Mouse (Mus musculus): ENCODE data around the gene Btf3.

Btf3 gene

DNA sequence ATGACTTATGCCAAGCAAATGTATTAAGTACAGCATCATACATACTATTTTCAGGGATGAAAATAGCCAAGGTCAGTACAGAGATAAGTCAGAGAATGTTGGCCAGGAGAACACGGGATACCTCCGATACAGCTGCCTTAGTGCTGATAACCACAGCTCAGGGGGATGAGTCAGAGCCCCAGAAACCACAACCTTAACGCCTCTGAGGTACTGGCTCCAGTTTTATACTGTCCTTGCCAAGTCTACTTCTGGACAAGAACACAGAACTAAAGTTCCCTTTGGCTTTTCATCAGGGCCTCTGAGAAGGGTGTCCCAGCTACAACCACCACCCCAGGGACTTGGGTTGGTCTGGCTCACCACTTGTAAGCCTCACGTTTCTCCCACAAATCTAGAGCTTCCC is 41.2 kb downstream of the Btf3 start:
- no peak for DNase-seq

DNA sequence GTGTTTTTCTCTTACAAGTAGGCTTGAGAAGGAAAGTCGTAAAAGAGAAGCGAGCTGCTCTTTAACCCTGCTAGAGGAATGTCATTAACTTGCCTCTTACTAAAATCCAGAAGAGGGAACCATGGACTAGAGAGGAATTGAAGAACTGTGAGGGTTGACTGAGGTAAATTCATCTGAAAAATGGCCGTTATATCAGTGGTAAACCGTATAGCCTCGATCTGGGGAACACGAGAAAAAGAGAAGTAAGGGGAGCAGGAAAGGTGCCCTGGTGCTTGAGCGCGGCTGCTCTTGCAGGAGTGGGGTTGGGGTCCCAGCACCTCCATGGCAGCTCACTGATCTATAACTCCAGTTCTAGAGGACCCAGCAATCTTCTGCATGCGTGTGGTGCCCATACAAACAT is 42.8 kb downstream of the Btf3 start:
- no peak for DNase-seq

DNA sequence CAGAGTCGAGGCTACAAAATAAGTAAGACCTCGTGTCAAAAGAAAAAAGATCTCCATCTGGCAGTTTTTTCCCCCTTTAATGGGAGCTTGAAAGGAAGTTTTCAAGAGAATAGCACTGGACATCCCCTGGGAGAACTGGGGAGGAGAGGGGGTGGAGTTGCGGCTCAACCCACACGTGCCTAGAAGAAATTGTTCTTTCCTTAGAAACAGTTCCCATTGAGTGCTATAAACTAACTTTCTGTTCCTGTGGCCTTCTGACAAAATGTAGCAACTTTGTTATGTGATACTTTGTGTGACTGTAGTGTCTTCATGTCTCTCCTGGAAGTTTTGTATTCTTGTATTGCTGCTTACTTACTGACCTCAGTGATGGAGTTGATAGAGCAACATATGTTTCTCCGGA is 52.7 kb downstream of the Btf3 start:
- peak in 1 of 2 experiments; percentile 3 for DNase-seq

DNA sequence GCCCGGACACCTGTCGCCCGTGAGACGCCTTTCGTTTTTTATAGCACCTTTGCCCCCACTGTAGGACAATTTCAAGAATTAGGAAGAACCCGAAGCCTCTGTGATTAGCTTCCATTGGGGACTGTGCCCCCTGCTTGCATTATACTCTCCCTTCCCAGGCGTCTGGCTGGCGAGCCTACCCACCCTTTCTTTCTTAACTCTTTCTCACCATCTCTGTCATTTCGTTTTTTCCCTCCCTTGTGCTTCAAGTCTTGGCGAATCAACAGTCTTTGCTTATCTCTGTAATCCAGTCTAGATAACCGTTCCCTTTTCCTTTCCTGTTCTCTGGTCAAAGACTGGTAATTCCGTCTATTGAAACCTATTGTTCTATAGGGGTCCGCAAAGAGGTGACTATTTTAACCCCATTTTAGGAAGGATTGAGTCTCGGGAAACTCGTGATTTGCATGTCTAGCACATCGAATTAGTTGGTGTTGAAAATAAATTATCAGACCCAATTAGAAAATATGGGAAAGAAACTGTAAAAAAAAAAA is 53.3 kb downstream of the Btf3 start:
- no peak for DNase-seq

DNA sequence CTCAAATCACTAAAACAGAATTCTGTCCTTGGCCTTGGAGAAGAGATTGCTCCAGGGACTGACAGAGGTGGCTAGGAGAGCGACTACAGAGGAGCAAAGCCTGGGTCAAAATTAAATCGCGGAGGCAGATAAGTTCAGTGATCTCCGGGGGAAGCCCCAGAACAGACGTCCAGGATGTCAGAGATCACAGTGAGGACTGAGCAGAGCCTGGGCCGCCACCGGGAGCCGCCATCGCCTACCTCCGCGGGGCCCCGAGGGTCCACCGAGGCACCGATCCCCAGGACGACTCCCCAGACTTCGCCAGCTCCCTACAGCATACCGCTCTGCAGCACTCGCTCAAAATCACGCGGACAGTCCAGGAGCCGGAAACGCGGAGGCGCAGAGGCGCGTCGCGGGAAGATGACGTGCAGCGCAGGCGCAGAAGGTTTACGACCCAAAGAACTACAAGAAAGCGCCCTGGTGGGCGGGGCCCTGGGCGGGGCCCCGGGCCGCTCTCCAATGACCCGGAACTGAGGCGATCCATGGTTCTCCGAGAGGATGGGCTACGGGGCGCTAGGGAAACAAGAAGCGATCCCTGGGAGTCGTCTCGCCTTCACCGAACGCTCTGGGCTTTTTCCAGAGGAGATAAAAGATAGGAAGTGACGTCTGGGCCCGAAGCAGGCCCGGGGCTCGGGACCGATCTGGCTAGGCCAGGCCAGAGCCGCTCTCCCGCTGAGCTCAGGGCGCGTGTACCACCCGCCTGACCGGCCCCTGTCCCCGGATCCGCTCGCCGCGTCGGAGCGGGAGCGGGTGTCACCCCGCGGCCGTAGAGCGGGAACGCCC is 54.0 kb downstream of the Btf3 start, which contains the start of the genes Utp15 and Ankra2:
Gene Utp15 (minus strand): TSS at position 406 of the 822 bp plus-strand sequence.
Gene Ankra2 (plus strand): TSS at position 439 of the 822 bp plus-strand sequence.
- peak; percentile 97 to 98 for DNase-seq

Data from B cell, adult 2 months (primary cell).